Mouse (Mus musculus) frontal cortex, postnatal 14 days (tissue): Measurements from ENCODE around the gene Ephx4.
"Not testable (repeated sequence)": the region's sequence is repeated elsewhere in the genome, so short reads cannot be mapped to it uniquely, and the experiment has no call there.

ENCODE experiments used
- DNase-seq, 2 experiments: peaks; one replicate each; pipeline ENCODE4 v3.0.0; 2022; ENCODE audit warnings: low spot score in 2 of 2

Ephx4 gene

GRCm38 (mm10) chr5:107402436-107402835, at the start of gene Ephx4:
Ephx4 (plus strand) TSS chr5:107402736.
- no peak for DNase-seq

GRCm38 (mm10) chr5:107353981-107354380, 48.6 kb upstream of the Ephx4 start:
- no peak for DNase-seq

- DNase-seq, result no peak
Observed at GRCm38 (mm10) chr5:107355801-107356200, 46.7 kb upstream of the Ephx4 start.

GRCm38 (mm10) chr5:107357723-107358122, 44.8 kb upstream of the Ephx4 start:
- DNase-seq, result no peak

GRCm38 (mm10) chr5:107359395-107360053, 43.0 kb upstream of the Ephx4 start:
- DNase-seq, result peak; percentile 75 to 83

- no peak for DNase-seq
Observed at GRCm38 (mm10) chr5:107360054-107360730, 42.3 kb upstream of the Ephx4 start.

GRCm38 (mm10) chr5:107370040-107370439, 32.5 kb upstream of the Ephx4 start:
- DNase-seq, result no peak

GRCm38 (mm10) chr5:107371335-107371734, 31.2 kb upstream of the Ephx4 start:
- DNase-seq, result no peak

GRCm38 (mm10) chr5:107373256-107373655, 29.3 kb upstream of the Ephx4 start:
- no peak for DNase-seq

GRCm38 (mm10) chr5:107386448-107386847, 16.1 kb upstream of the Ephx4 start:
- not testable (repeated sequence) for DNase-seq

GRCm38 (mm10) chr5:107387788-107388187, 14.7 kb upstream of the Ephx4 start:
- DNase-seq, result no peak

- no peak for DNase-seq
Observed at GRCm38 (mm10) chr5:107389373-107389772, 13.2 kb upstream of the Ephx4 start.

- DNase-seq, result no peak
Observed at GRCm38 (mm10) chr5:107394437-107394836, 8.1 kb upstream of the Ephx4 start.

GRCm38 (mm10) chr5:107403011-107403946, 743 bp downstream of the Ephx4 start:
- DNase-seq, result no peak

- DNase-seq, result peak in 1 of 2 experiments; percentile 35
Observed at GRCm38 (mm10) chr5:107403947-107404684, 1.6 kb downstream of the Ephx4 start.

GRCm38 (mm10) chr5:107405361-107405760, 2.8 kb downstream of the Ephx4 start:
- peak; percentile 36 to 40 for DNase-seq

- DNase-seq, result no peak
Observed at GRCm38 (mm10) chr5:107410305-107410704, 7.8 kb downstream of the Ephx4 start.

- DNase-seq, result no peak
Observed at GRCm38 (mm10) chr5:107411326-107411725, 8.8 kb downstream of the Ephx4 start.

- DNase-seq, result no peak
Observed at GRCm38 (mm10) chr5:107412285-107412684, 9.7 kb downstream of the Ephx4 start.

- no peak for DNase-seq
Observed at GRCm38 (mm10) chr5:107415098-107415497, 12.6 kb downstream of the Ephx4 start.

GRCm38 (mm10) chr5:107421676-107422075, 19.1 kb downstream of the Ephx4 start:
- no peak for DNase-seq

- DNase-seq, result no peak
Observed at GRCm38 (mm10) chr5:107431249-107431648, 28.7 kb downstream of the Ephx4 start, which contains the start of gene Lpcat2b. Lpcat2b (plus strand) TSS chr5:107431549.
